Mouse (Mus musculus) adrenal gland, postnatal 10 days (tissue): Measurements from ENCODE around the gene Fbxw4. TPM values are rescaled to one million over a fixed set of nuclear protein-coding genes. Genes with fewer than 3 reads are reported as not detected.

Source experiments
- DNase-seq: peaks from one replicate; pipeline ENCODE4 v3.0.0; 2021; ENCODE audit warnings: mixed read lengths
- total RNA-seq, 2 experiments: library from RNA; stranded (reverse); gene quantifications; 2 replicates each; pipeline ENCODE4 v1.2.3; 2021

Gene Fbxw4
- total RNA-seq, 2 experiments from 2014 or later = 33.8 to 37.1 TPM

- peak; percentile 61 for DNase-seq
Measured at GRCm38 (mm10) chr19:45541409-45542041, 118.6 kb downstream of the Fbxw4 start.

GRCm38 (mm10) chr19:45540657-45541408 lies 119.3 kb downstream of the Fbxw4 start:
- DNase-seq = peak; percentile 29

GRCm38 (mm10) chr19:45537505-45537904 lies 122.6 kb downstream of the Fbxw4 start:
- peak; percentile 71 for DNase-seq

- no peak for DNase-seq
Measured at GRCm38 (mm10) chr19:45535929-45536328, 124.2 kb downstream of the Fbxw4 start.

- peak; percentile 34 for DNase-seq
Measured at GRCm38 (mm10) chr19:45535214-45535735, 124.8 kb downstream of the Fbxw4 start.

- no peak for DNase-seq
Measured at GRCm38 (mm10) chr19:45533617-45534016, 126.5 kb downstream of the Fbxw4 start.

- DNase-seq = no peak
Measured at GRCm38 (mm10) chr19:45531554-45531953, 128.6 kb downstream of the Fbxw4 start.

GRCm38 (mm10) chr19:45530200-45530995 lies 129.7 kb downstream of the Fbxw4 start:
- peak; percentile 68 for DNase-seq

GRCm38 (mm10) chr19:45529294-45529693 lies 130.8 kb downstream of the Fbxw4 start:
- no peak for DNase-seq

Other genes with a start within 250 kb of the Fbxw4 start
- 10 to 100 TPM in 1 of 2 experiments, 1 to 10 TPM in 1; 9.0 to 10.7 TPM for gene Poll, start 99.8 kb downstream of the Fbxw4 start, total RNA-seq
- gene Gm17018, start 99.7 kb downstream of the Fbxw4 start, total RNA-seq = 10 to 100 TPM; 21.0 to 22.5 TPM
- not detected for gene Fgf8, start 82.6 kb upstream of the Fbxw4 start, total RNA-seq
- 10 to 100 TPM; 29.0 to 31.5 TPM for gene Npm3, start 89.3 kb upstream of the Fbxw4 start, total RNA-seq
- gene Mgea5, start 123.5 kb upstream of the Fbxw4 start, total RNA-seq = 10 to 100 TPM; 54.7 to 69.3 TPM
- under 1 TPM; 0.24 to 0.30 TPM for gene Kcnip2, start 155.7 kb upstream of the Fbxw4 start, total RNA-seq